Mouse (Mus musculus) spleen, embryonic (tissue): ENCODE measurements around the gene Tnfrsf8.

ENCODE experiments used
- CTCF ChIA-PET: fragments of 350-600 bp; sonication (Branson Sonifier 250); formaldehyde crosslinking; loops from one replicate; lab custom pipeline; 2022; lab: Charles Lee

Tnfrsf8 gene

DNA sequence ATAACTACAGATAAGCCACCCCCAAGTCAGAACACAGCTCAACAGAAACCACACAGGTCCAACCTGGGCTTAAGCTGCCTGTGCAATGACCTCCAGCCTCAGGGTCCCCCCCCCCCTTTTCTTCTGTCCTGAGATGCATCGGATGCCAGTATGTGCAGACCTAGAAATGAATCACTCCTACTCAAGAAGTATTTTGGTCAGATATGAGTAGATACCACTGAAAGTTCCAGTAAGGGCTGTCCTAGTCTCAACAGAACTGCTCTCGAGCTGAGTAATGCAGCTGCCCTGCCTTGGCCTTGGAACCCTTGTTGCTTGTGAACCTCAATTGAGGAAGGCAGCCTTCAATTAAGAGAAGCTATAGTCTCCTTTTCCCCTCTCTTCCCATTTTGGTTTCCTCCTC, 4.1 kb downstream of the Tnfrsf8 start:
- CTCF ChIA-PET: no interaction called here

GRCm38 (mm10) chr4:145306422-145306821, 8.5 kb downstream of the Tnfrsf8 start:
- CTCF ChIA-PET: interaction anchor here (0.7 kb wide), 2 partner anchors 87 to 223 kb away, joined by 6 to 12 read pairs; no protein-coding TSS in a partner anchor

GRCm38 (mm10) chr4:145305661-145306362, 9.2 kb downstream of the Tnfrsf8 start:
- CTCF ChIA-PET: interaction anchor here (0.7 kb wide), 2 partner anchors 87 to 223 kb away, joined by 6 to 12 read pairs; no protein-coding TSS in a partner anchor

- CTCF ChIA-PET: no interaction called here
Measured at GRCm38 (mm10) chr4:145304109-145304508, 10.9 kb downstream of the Tnfrsf8 start.

DNA sequence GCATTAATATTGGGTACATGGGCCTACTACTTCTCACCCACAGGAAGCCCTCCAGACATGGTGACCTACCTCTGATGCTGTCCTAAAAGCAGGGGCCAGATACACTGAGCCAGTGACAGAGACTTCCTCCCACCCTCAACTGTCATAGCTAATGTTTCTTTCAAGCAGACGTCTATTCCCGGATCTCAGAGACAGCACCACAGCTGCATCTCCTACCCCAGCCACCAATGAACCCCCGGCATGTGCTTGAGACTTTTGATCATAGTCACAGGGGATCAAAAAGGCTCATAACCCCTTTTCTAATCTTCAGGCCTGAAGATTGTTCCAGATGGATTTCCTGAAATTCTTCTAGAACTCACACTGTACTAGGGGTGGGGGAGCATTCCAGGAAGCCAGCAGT, 12.9 kb downstream of the Tnfrsf8 start:
- CTCF ChIA-PET: no interaction called here

DNA sequence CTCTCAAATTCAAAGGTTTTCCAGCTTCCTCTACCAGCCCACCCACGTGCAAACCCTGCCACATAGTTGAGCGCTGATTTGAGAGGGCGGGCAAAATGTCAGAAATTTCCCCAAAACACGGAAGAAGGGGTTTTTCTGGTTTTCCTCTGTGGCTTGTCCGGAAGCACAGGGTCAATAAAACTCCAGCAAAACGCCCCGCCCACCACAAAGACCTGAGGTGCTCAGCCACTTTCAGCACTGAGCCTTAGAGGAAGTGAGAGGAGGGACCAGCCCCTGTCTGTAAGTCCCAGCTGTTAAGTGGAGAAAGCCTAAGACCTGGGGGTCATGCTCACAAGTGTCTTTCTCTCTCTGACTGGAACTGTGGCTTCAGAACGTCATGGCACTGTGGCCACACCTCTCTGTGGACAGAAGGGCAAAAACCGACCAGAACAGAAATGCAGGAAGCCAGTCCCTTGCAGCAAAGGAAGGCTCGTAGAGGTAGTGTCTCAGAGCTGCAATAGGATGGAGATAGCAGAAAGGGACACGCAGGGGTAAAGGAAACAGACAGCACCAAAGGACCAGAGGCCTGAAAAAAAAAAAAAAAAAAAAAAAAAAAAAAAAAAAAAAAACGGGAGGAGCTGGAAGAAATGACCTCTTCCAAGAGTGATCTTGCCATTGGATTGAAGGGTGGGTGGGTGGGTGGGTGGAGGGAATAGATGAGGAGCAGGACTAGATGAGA, 14.6 kb downstream of the Tnfrsf8 start:
- CTCF ChIA-PET: interaction anchor here (0.6 to 1.1 kb wide), 5 partner anchors 11 to 294 kb away, joined by 3 to 9 read pairs (median 4); no protein-coding TSS in a partner anchor

DNA sequence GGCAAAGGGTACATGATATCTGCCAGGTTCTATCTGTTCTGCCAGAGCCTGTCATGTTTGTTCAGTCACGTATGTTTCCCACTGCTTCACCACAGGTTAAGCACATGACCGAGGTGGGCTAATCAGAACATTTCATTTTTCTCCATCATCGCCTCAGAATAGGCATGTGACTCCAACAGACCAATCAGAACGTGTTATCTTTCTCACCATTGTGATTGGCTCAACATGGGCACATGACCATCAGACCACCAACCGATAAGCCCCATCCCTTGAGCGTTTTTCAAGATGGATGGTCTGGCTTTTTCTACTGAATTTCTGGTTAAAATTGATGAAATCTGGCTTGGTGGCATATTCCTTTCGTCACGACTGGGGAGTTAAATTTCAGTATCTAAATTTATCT, 15.6 kb downstream of the Tnfrsf8 start:
- CTCF ChIA-PET: no interaction called here

GRCm38 (mm10) chr4:145298846-145299245, 16.1 kb downstream of the Tnfrsf8 start:
- CTCF ChIA-PET: no interaction called here

DNA sequence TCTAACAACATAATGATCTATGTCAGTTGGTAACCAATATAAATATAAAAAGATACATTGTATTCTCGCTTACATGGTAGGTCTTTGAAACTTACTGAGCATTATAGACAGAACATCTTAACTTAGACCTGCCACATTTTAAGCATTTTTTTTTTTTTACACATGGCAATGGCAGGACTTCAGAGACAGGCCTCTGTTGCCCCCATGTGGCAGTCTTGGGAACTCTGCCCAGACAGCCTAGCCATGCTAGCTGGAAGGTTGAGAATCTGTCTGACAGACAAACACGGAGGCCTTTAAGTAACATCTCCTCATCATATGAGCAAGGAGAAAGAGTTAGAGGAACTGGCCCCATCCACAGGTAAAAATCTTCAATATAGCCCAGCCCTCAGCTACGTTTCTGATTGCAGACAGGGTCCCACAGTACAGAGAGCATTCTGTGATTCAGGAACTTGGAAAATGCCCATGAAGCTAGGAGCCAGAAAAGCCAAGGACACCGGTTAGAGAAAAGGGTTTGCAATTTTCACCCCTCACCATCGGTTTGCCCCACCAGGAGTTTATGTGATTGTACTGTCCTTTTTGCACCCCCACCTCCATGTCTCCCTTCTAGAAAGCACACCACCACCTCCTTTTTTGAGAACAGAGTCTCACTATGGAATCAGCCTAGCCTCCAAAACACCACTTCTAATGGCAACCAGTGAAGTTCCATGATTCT, 19.2 kb downstream of the Tnfrsf8 start:
- CTCF ChIA-PET: interaction anchor here (0.5 to 0.6 kb wide), 2 partner anchors 80 to 704 kb away, joined by 3 to 7 read pairs; no protein-coding TSS in a partner anchor

GRCm38 (mm10) chr4:145294588-145294987, 20.4 kb downstream of the Tnfrsf8 start:
- CTCF ChIA-PET: no interaction called here

GRCm38 (mm10) chr4:145286369-145287120, 28.4 kb downstream of the Tnfrsf8 start:
- CTCF ChIA-PET: interaction anchor here (1.6 to 2.1 kb wide), 2 partner anchors 67 to 72 kb away, joined by 7 to 9 read pairs; no protein-coding TSS in a partner anchor

DNA sequence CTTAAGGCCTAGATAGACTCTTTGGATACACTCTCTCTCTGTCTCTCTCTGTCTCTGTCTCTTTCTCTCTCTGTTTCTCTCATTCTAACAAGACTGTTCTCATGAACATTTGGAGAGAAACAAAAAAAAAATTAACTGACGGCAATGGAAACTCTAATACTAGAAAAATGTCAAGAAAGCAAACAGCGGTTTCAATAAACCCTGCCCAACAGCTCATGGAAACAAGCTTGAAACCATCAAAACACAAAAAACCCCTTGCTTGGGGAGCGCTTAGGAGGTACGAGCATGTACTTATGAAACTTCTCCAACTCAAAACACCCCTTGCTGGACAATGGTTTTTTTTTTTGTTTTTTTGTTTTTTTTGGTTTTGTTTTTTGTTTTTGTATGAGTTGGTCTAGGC, 30.3 kb downstream of the Tnfrsf8 start:
- CTCF ChIA-PET: interaction anchor here (0.6 to 0.7 kb wide), 2 partner anchors 62 to 71 kb away, joined by 5 to 6 read pairs; no protein-coding TSS in a partner anchor

GRCm38 (mm10) chr4:145283441-145283840, 31.5 kb downstream of the Tnfrsf8 start:
- CTCF ChIA-PET: interaction anchor here (0.6 kb wide), 1 partner anchor 95 kb away, joined by 4 read pairs; no protein-coding TSS in a partner anchor

- CTCF ChIA-PET: no interaction called here
Measured at GRCm38 (mm10) chr4:145280966-145281365, 34.0 kb downstream of the Tnfrsf8 start.

- CTCF ChIA-PET: no interaction called here
Measured at GRCm38 (mm10) chr4:145278724-145279370, 36.1 kb downstream of the Tnfrsf8 start.

DNA sequence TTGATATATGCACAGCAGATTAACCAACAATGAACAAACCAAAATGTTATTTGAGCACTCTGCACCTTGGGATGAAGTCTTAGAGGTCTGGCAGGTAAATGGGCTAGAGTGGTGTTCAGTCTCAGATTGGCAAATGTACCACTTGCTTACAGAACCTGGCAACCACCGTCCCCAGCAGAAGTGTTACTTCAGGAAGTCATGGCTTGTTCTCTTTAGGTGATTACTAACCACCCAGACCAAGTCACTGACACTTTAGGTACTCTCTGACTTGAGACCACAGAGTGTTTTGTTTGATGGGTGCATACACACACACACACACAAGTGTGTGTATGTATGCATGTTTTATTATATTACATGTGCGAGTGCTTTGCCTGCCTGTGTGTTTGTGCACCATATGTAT, 36.7 kb downstream of the Tnfrsf8 start:
- CTCF ChIA-PET: no interaction called here

- CTCF ChIA-PET: no interaction called here
Measured at GRCm38 (mm10) chr4:145276368-145277249, 38.4 kb downstream of the Tnfrsf8 start.

- CTCF ChIA-PET: no interaction called here
Measured at GRCm38 (mm10) chr4:145274887-145275286, 40.1 kb downstream of the Tnfrsf8 start.

- CTCF ChIA-PET: no interaction called here
Measured at GRCm38 (mm10) chr4:145273923-145274322, 41.0 kb downstream of the Tnfrsf8 start.

DNA sequence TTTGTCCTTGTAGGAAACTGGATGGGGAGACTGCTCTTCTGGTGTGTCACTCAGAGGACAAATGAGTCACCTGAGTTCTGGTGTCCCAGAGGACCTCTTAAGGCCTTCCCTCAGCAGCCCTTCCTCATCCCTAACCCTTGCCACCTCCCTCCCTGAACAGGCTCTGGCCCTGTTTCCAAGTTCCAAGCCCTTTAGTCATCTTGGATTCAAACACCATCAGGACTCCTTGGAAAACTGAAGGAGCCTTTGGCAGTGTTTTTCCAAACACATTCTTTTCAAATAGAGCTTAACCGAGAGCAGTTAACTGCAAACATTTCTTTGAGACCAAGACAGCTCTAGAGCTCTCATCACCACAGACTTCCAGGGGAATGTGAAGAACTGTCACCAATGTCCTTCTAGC, 42.2 kb downstream of the Tnfrsf8 start:
- CTCF ChIA-PET: no interaction called here
